Mouse (Mus musculus) 3T3-L1 (cell line): ENCODE measurements around the gene Plac9a.

Source experiments
- DNase-seq: peaks from one replicate; pipeline ENCODE4 v3.0.0-alpha.2; 2015; ENCODE audit warnings: low read depth, low spot score

Gene Plac9a

GRCm38 (mm10) chr14:25838411-25838810 lies 64.5 kb downstream of the Plac9a start:
- no peak for DNase-seq
